Mouse (Mus musculus): ENCODE data around the gene Aldh18a1. TPM values are rescaled to one million over a fixed set of nuclear protein-coding genes. Genes with fewer than 3 reads are reported as not detected.

Gene Aldh18a1
- total RNA-seq, 2 experiments from 2014 or later, result 25.6 to 28.5 TPM

DNA sequence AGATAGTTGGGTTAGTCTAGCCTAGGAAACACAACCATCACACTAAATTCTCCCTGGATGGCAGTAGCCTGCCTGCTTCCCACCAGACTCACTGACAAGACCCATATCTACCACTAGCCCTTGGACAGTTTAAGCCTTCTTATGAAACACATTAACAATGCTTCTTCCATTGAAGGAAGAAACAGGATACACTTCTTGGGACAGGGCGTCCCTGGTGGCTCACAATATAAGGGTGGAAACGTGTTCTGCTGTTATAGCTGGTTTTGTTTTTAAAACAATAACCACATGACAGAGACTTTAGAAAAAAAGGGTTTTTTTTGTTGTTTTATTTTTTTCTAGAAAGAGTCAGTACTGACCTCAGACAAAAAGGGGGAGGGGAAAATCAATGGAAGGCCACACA is 79.0 kb downstream of the Aldh18a1 start:
- DNase-seq (ENCODE audit: extremely low spot score in 1 of 2, low spot score in 2 of 2), result no peak
- intact Hi-C loops (cut with DNase I), result no loop called here

DNA sequence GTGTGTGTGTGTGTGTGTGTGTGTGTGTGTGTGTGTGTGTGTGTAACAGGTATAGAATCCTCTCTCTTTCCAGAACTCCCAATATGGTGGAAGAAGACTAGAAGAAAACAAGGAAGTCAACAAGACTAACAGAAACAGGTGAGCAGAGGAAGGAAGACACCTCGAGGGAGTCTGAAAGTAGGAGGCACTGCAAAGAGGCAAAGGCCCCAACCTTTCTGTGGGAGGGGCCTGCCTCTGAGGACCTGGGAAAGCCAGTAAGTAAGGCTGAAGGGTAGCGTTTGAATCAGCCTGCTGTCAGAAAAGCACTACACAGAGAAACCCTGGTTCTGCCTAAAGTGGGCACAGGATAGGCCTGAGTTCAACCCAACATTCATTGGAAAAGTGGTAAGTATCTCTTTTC is 79.4 kb downstream of the Aldh18a1 start:
- intact Hi-C loops (cut with DNase I), result no loop called here

DNA sequence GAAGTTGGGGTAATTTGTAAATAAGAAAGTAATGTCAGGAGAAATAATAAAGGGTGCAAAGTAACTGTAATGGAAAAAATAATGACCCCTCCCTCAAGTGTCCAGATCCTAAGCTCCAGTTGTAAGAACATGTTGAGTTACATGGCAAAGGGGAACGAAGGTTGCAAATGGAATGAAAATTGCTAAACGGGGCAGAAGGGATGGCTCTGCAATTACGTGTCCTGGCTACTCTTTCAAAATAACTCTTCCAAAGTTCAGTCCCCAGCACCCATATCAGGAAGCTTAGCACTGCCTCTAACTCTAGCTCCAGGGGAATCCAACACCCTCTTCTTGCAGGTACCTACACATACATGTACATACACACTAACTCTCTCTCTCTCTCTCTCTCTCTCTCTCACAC is 81.3 kb downstream of the Aldh18a1 start:
- intact Hi-C loops (cut with DNase I), result no loop called here
- DNase-seq (ENCODE audit: extremely low spot score in 1 of 2, low spot score in 2 of 2), result no peak

More for the DNA sequence above, 79.4 kb downstream of the Aldh18a1 start:
- DNase-seq (ENCODE audit: extremely low spot score in 1 of 2, low spot score in 2 of 2), result no peak

DNA sequence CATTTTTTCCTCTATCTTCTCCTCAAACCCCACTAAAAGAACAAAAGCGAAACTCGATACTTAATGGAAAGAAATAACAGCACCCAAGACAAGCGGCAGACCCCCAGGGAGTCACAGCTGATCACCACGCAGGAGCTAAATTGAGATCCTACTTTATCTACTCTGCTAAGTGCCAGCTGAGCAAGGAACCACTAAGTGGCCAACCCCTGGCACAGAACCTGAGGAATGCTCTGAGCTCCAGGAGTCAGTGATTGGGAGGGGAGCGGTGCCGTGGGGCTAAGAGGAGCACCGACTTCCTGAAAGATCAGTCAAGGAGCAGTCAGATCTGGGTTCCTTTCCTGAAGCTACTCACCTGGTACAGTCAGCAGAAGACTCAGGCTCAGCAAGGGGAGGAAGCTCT is 83.9 kb downstream of the Aldh18a1 start:
- no peak for DNase-seq (ENCODE audit: extremely low spot score in 1 of 2, low spot score in 2 of 2)
- intact Hi-C loops (cut with DNase I), result no loop called here

Other genes with a start within 250 kb of the Aldh18a1 start
- gene Sorbs1, start 74.7 kb downstream of the Aldh18a1 start, total RNA-seq (2021), result 100 to 1,000 TPM; 109 to 119 TPM
- gene Tctn3, start 23.8 kb upstream of the Aldh18a1 start, total RNA-seq (2021), result 10 to 100 TPM; 25.9 to 28.5 TPM
- 10 to 100 TPM; 18.7 to 20.2 TPM for gene Entpd1, start 23.9 kb upstream of the Aldh18a1 start, total RNA-seq (2021)
- gene Cc2d2b, start 160.3 kb upstream of the Aldh18a1 start, total RNA-seq (2021), result 1 to 10 TPM in 1 of 2 experiments, under 1 TPM in 1; 0.43 to 1.4 TPM
- 1 to 10 TPM; 7.4 to 8.6 TPM for gene Ccnj, start 242.8 kb upstream of the Aldh18a1 start, total RNA-seq (2021)